Mouse (Mus musculus) liver, embryonic 14.5 days (tissue): Measurements from ENCODE around the gene Trim25.

Source experiments
- CTCF ChIP-seq: IDR thresholded peaks from 2 replicates; pipeline ENCODE4 v1.5.1; 2016; ENCODE audit warnings: antibody characterized with exemption, low read depth, control low read depth
- EP300 ChIP-seq: IDR thresholded peaks from 2 replicates; pipeline ENCODE4 v1.6.1; 2016; ENCODE audit warnings: antibody characterized with exemption, low read depth

GRCm38 (mm10) chr11:89051767-89052166 lies 52.6 kb downstream of the Trim25 start:
- TF ChIP-seq CTCF, result no peak
- TF ChIP-seq EP300, result no peak
